Mouse (Mus musculus) A20 (cell line): ENCODE measurements around the gene Ccn6.
A peak's percentile ranks its signal among the peaks of the same experiment; 100 is the strongest.

ENCODE experiments used
- DNase-seq: peaks from one replicate; pipeline ENCODE4 v3.0.0-alpha.2; 2011; ENCODE audit warnings: low read depth, low spot score

Ccn6 gene

DNA sequence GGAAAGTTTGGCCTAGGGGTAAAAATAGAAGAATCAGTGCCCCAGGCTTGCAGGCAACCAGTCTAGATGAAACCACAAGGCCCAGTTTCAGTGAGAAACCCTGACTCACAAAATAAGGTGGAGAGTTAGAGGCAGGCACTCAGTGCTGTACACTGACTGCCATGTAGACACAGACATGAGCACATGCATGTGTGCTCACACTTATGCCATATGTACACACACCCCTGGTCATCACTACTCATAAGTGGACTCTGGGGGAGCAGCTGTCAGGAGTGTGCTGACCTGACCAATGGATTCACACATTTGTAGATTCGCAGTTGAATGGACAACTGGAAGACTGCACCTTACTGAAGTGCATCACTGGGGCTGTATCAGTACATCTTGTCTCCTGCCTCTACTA is 2.2 kb downstream of the Ccn6 start:
- DNase-seq: no peak

DNA sequence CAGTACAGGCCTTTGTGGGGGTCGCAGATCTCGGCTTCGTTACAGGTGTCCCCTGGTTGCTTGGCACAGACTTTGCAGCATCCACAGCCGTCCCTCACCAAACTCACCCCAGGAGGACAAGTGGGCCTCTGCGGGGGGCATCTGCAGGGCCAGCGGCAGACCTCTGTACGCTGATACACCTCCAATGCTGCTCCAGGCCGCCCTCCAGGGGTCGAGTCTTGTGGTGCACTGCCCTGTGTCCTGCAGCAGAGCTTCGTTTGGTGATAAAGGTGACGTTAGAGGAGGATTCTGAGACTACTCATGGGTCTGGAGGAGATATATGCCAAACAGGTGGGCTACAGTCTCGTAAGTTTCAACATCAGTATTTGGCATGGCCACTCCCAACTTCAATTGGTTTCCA is 5.3 kb downstream of the Ccn6 start:
- peak; percentile 8 for DNase-seq

DNA sequence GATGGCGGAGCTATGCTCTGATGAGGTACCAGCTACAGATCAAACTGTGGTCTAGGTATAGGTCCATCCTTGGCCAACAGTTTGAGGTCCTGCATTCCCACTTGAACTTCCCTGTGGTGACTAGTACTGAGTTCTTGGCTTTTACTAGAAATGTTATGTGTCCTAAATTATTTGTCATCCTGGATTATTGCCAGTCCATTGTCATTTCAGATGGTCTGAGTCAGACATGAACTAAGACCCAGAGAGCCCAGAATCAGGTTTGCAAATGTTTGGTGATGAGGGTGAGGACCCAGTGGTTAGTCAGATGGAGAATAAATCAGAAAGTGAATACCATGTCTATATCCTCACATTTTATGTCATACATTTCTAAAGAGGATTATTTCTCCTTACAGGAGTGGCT is 6.3 kb downstream of the Ccn6 start:
- DNase-seq: no peak

DNA sequence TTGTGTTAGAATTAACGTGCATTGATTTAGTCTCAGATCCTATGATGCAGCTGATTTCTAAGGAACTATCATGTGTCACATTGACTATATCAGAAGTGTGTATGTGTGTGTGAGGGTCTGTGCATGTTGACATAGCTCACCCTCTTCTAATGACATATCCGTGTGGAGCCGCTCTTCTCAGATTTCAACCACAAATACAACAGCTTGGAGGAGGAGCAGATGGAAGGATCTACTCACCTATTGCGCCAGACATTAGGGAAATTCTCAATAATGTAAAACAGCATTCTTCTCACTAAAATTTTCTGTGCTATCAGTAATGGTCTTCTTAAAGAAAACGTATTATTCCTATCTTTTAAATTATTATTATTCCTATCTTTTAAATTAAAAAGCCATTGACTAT is 6.9 kb downstream of the Ccn6 start:
- DNase-seq: no peak

DNA sequence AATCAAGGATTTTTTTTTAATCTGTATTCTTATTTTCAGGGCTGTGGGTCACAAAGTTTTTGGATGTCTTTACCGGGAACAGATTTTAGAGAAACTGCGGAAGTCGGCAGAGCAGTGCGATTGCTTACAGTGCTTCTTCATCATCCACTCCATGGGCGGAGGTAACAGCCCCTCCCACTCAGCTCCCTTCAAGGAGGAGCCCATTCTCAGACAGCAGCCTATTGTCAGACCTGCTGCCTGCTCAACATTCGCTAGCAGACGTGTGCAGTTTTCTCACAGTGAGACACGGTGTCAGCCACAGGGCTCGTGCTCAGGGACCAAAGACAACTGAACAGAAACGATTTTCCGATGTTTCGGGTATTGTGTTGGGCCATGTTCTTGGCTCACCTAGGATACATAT is 21.4 kb downstream of the Ccn6 start:
- no peak for DNase-seq

- DNase-seq: no peak
Measured at GRCm38 (mm10) chr10:39141401-39141800, 22.2 kb downstream of the Ccn6 start.

DNA sequence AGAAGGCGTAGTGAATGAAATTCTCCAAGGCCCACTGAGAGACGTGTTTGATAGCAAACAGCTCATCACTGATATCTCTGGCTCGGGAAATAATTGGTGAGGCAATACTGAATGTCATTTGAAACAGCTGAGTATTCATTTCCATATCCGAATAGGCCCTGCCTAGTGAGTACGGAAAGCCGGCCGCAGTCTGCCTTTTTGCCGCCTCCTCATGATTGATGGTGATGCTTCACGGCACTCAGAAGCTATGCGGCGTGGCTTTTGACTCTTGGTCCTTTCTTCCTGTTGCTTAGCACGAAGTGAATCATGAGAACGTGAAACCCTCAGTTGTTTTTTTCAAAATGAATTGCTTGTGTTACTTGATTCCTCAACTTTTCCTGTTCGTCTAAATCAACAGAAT is 22.8 kb downstream of the Ccn6 start:
- no peak for DNase-seq

DNA sequence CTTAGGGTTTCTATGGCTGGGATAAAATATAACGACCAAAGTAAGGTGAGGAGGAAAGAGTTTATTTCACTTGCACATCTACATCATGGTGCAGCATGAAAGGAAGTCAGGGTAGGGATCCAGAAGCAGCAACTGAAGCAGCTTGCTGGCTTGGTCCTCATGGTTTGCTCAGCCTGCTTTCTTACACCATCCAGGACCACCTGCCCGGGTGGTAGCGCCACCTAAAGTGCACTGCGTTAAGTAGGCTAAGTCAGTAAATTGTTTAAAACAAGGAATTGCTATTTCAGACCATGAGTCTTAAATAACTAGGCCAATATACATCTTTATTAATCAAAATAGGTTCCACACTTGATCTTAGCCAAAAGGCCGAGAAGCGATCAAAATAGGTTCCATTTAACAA is 24.8 kb downstream of the Ccn6 start:
- DNase-seq: no peak

DNA sequence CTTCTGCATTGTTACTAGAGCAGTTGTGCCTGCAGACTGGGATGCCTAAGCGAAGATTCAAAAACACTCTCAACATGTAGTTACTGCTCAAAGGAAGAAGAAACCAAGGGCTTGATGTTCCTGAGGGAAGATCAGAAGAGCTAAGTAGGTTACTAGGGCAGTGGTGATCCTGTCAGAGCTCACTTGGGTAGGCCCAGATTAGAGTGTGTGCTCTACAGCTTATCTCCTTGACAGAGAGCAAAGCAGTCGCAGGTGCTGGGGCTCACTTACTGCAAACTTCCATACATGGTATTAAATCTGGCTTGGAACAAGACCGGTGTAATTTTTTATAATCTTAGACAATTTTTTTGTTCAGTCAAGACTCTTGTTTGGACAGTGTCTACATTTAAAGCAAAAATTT is 25.8 kb downstream of the Ccn6 start:
- no peak for DNase-seq

DNA sequence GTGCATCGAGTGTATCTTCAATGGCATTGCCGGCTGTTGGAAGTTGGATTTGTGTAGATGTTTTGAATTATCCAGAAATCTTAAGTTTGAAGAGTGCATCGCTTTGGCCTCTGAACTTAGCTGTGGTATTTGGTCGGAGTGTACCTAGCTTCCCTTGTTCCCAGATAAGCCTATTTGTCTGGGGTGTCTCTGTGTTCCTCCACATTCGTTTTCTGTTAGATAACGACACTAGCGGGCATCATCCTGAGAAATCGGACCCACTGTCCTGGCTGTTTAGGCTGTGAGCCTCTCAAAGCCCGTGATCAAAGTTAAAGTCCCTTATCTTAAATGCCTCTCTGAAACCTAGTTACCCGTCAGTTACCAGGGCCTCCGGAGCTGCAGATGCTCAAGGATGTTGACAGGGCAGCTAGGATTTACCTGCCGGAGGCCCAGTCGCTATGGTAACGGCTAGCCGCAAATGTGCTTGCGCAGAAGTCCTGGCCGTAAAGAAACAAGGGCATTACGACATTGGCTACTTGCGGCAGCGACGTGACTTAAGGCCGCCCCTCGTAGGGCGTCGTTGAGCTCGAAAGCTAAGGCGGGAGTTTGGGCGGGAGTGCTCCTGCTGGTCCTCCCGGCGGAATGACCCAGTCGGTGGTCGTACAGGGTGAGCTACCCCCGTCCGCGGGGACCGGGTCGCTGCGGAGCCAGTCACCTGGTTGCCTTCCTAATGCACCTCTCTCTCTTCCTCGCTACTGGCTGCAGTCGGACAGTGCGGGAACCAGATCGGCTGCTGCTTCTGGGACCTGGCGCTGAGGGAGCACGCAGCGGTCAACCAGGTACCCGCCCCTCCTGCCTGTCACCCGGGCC is 29.9 kb downstream of the Ccn6 start, which contains the start of the genes Fam229b and Tube1:
Gene Fam229b, minus strand, starts transcription at position 453 of the 849 bp plus-strand sequence.
Gene Tube1, plus strand, starts transcription at position 515 of the 849 bp plus-strand sequence.
- DNase-seq: peak; percentile 95

DNA sequence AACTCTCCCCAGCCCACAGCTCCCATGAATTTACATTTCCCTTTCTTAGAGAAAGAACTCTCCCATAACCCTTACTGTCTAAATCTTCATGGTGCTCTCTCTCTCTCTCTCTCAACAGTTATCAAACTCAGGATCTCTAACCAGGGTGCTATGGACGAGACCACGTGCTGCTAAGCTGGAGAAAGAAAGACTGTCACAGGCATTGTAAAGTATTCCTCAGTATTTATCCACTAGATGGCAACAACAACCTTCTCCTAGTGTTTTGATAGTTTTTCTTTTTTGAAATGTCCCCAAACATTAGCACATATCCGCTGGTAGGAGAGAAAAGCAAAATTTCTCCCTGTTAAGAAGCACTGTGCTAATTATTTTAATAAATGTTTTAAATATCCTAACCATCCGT is 42.2 kb downstream of the Ccn6 start:
- DNase-seq: no peak

- DNase-seq: no peak
Measured at GRCm38 (mm10) chr10:39109489-39109874, 54.1 kb downstream of the Ccn6 start.

GRCm38 (mm10) chr10:39108837-39109488 is 54.6 kb downstream of the Ccn6 start:
- peak; percentile 22 for DNase-seq

- DNase-seq: no peak
Measured at GRCm38 (mm10) chr10:39106935-39107334, 56.7 kb downstream of the Ccn6 start.

- no peak for DNase-seq
Measured at GRCm38 (mm10) chr10:39106413-39106812, 57.2 kb downstream of the Ccn6 start.

GRCm38 (mm10) chr10:39104803-39105449 is 58.7 kb downstream of the Ccn6 start:
- no peak for DNase-seq
